Mouse (Mus musculus) thymus, postnatal 36 days (tissue): ENCODE measurements around the gene Cxcr5.

Source experiments
- DNase-seq, 2 experiments: peaks; one replicate each; pipeline ENCODE4 v3.0.0; 2022; ENCODE audit warnings: mixed read lengths in 2 of 2

Gene Cxcr5

GRCm38 (mm10) chr9:44494863-44495809 lies 66.5 kb downstream of the Cxcr5 start:
- peak in 1 of 2 experiments; percentile 65 for DNase-seq

- DNase-seq = peak; percentile 75 to 83
These were observed 67.3 kb downstream of the Cxcr5 start for GRCm38 (mm10) chr9:44494261-44494862.

- DNase-seq = peak; percentile 4 to 9
These were observed 68.8 kb downstream of the Cxcr5 start for GRCm38 (mm10) chr9:44492631-44493461.

- DNase-seq = no peak
These were observed 70.3 kb downstream of the Cxcr5 start for GRCm38 (mm10) chr9:44491351-44491750.

- DNase-seq = peak in 1 of 2 experiments; percentile 10
These were observed 71.3 kb downstream of the Cxcr5 start for GRCm38 (mm10) chr9:44490086-44490967.

- peak in 1 of 2 experiments; percentile 9 for DNase-seq
These were observed 72.0 kb downstream of the Cxcr5 start for GRCm38 (mm10) chr9:44489651-44490085.

- peak; percentile 2 to 14 for DNase-seq
These were observed 72.8 kb downstream of the Cxcr5 start for GRCm38 (mm10) chr9:44488855-44489381.

- DNase-seq = no peak
These were observed 73.3 kb downstream of the Cxcr5 start for GRCm38 (mm10) chr9:44488416-44488815.

- DNase-seq = peak; percentile 2 to 7
These were observed 74.2 kb downstream of the Cxcr5 start for GRCm38 (mm10) chr9:44487441-44487840.

GRCm38 (mm10) chr9:44486741-44487421 lies 74.8 kb downstream of the Cxcr5 start:
- DNase-seq = no peak

GRCm38 (mm10) chr9:44486335-44486734 lies 75.3 kb downstream of the Cxcr5 start:
- peak in 1 of 2 experiments; percentile 6 for DNase-seq

GRCm38 (mm10) chr9:44485516-44486161 lies 76.0 kb downstream of the Cxcr5 start:
- peak in 1 of 2 experiments; percentile 13 for DNase-seq

GRCm38 (mm10) chr9:44485105-44485515 lies 76.6 kb downstream of the Cxcr5 start:
- DNase-seq = no peak

GRCm38 (mm10) chr9:44484311-44485104 lies 77.2 kb downstream of the Cxcr5 start:
- peak in 1 of 2 experiments; percentile 6 for DNase-seq

GRCm38 (mm10) chr9:44483510-44484044 lies 78.1 kb downstream of the Cxcr5 start:
- DNase-seq = peak; percentile 58 to 63

GRCm38 (mm10) chr9:44483041-44483509 lies 78.6 kb downstream of the Cxcr5 start:
- peak in 1 of 2 experiments; percentile 62 for DNase-seq

- DNase-seq = peak; percentile 89 to 93
These were observed 79.1 kb downstream of the Cxcr5 start, which contains the start of gene Bcl9l for GRCm38 (mm10) chr9:44482552-44482951. Bcl9l (plus strand) TSS chr9:44482825.

GRCm38 (mm10) chr9:44482112-44482511 lies 79.6 kb downstream of the Cxcr5 start:
- no peak for DNase-seq
